Mouse (Mus musculus) sigmoid colon, adult 10 weeks (tissue): ENCODE data around the gene Vmn1r56. TPM values are rescaled to one million over a fixed set of nuclear protein-coding genes. Genes with fewer than 3 reads are reported as not detected.

ENCODE experiments used
- polyA plus RNA-seq: library from polyadenylated mRNA; stranded (reverse); fragments of 350-450 nt; fragmentation: Illumina TruSeq; extraction: RNeasy Lipid Tissue Mini Kit (QIAGEN cat#74804); gene quantifications from one replicate; pipeline ENCODE4 v1.2.3, GENCODE M21; 2014; ENCODE audit warnings: low read depth, low replicate concordance

The Vmn1r56 gene
- polyA plus RNA-seq = not detected

DNA sequence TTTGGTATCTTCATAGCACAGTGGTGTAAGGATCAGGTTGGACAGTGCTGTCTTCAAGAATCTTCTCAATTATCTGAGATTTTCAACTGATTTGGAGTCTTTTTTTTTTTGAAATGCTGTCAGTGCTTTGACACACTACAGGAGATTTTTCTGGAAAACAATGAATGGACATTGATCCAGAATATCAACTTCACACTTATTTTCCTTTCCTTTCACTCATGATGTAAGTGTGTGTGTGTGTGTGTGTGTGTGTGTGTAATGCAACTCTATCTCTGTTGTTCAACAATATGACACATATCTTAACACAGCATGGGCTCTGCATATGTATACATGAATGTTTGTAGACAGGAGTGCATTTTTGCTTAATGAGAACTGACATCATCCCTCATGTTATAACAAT is at the start of gene Vmn1r56:
Vmn1r56 (minus strand) TSS at position 101 of the 400 bp plus-strand sequence.

DNA sequence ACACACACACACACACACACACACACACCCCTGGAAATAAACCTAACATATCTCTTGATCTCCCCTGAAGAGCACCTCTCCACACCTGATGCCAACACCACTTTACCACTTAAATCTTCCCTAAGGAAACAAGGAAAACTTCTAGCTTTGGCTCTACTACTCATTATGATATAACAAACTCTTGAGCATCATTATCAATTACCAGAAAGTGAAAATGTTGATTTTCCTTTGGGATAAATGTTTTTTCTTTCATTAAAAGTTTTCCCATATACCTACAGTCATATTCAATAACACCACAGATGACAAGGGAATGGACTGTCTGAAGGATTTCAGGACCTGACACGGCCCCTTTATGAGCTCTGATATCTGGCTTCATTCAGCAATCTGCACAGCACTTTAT is 21.6 kb upstream of the Vmn1r56 start, which contains the start of gene Vmn1r57:
Vmn1r57 (plus strand) TSS at position 301 of the 400 bp plus-strand sequence.

DNA sequence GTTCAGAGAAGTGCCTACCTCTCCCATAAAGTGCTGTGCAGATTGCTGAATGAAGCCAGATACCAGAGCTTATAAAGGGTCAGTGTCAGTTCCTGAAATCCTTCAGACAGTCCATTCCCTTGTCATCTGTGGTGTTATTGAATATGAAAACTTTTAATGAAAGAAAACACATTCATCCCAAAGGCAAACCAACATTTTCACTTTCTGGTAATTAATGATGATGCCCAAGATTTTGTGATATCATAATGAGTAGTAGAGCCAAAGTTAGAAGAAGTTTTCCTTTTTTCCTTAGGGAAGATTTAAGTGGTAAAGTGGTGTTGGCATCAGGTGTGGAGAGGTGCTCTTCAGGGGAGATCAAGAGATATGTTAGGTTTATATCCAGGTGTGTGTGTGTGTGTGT is 47.0 kb downstream of the Vmn1r56 start, which contains the start of gene Vmn1r55:
Vmn1r55 (minus strand) TSS at position 101 of the 400 bp plus-strand sequence.

Other genes with a start within 250 kb of the Vmn1r56 start
- not detected for gene Sbk2, start 232.3 kb downstream of the Vmn1r56 start, polyA plus RNA-seq
- gene Sbk3, start 225.6 kb downstream of the Vmn1r56 start, polyA plus RNA-seq = not detected
- 36.0 TPM for gene Zfp579, start 200.6 kb downstream of the Vmn1r56 start, polyA plus RNA-seq
- not detected for gene Zfp524, start 182.3 kb downstream of the Vmn1r56 start, polyA plus RNA-seq
- gene Fiz1, start 182.1 kb downstream of the Vmn1r56 start, polyA plus RNA-seq = 12.5 TPM
- gene Gm44973, start 181.3 kb downstream of the Vmn1r56 start, polyA plus RNA-seq = not detected
- gene Zfp865, start 176.4 kb downstream of the Vmn1r56 start, polyA plus RNA-seq = 9.8 TPM
- gene Ccdc106, start 176.2 kb downstream of the Vmn1r56 start, polyA plus RNA-seq = not detected
- 2.8 TPM for gene 4632433K11Rik, start 162.6 kb downstream of the Vmn1r56 start, polyA plus RNA-seq
- 7.6 TPM for gene Zfp784, start 158.3 kb downstream of the Vmn1r56 start, polyA plus RNA-seq
- gene Zfp580, start 145.2 kb downstream of the Vmn1r56 start, polyA plus RNA-seq = 0.41 TPM
- 19.6 TPM for gene U2af2, start 134.6 kb downstream of the Vmn1r56 start, polyA plus RNA-seq
- 3.2 TPM for gene Epn1, start 116.5 kb downstream of the Vmn1r56 start, polyA plus RNA-seq
- not detected for gene Rfpl4, start 79.8 kb downstream of the Vmn1r56 start, polyA plus RNA-seq
- 1.2 TPM for gene Rasl2-9, start 70.8 kb downstream of the Vmn1r56 start, polyA plus RNA-seq
- gene Vmn1r55, start 47.1 kb downstream of the Vmn1r56 start, polyA plus RNA-seq = not detected
- not detected for gene Vmn1r57, start 21.7 kb upstream of the Vmn1r56 start, polyA plus RNA-seq
- not detected for gene Gm5065, start 153.8 kb upstream of the Vmn1r56 start, polyA plus RNA-seq
- not detected for gene Nlrp2, start 154.3 kb upstream of the Vmn1r56 start, polyA plus RNA-seq
- gene Vmn1r58, start 216.6 kb upstream of the Vmn1r56 start, polyA plus RNA-seq = not detected